Mouse (Mus musculus) spleen, postnatal 14 days (tissue): Measurements from ENCODE around the gene Pcp4l1.
"Not testable (repeated sequence)": the region's sequence is repeated elsewhere in the genome, so short reads cannot be mapped to it uniquely, and the experiment has no call there.

Experiments
- DNase-seq, 2 experiments: peaks; one replicate each; pipeline ENCODE4 v3.0.0; 2021 to 2022; ENCODE audit warnings: low spot score in 2 of 2

Pcp4l1 gene

DNA sequence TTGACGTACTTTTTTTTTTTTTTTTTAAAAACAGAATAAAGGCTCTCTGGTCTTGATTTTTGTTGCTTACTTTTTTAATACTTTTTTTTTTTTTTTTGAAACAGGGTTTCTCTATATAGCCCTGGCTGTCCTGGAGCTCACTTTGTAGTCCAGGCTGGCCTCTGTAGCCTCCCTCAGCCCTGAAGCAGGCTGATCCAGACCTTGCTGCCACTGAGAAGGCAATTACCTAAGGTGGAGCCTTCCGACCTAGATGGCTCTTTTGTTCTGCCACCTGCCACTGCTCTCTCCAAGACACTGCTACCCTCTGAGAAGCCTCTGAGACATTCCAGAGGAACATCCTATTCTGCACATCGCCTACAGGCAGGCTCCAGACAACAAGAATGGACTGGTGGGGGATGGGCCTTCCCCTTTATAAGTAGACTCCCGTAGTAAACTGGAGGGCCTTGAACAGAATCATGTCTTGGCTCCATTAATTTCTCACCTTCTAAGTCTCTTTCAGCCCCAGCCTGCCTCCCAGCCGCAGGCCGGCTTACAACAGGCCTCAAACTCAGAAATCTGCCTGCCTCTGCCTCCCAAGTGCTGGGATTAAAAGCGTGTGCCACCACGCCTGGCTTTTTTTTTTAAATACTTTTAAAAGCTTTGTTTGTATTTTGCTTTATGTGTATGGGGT, 58.4 kb downstream of the Pcp4l1 start:
- not testable (repeated sequence) for DNase-seq

DNA sequence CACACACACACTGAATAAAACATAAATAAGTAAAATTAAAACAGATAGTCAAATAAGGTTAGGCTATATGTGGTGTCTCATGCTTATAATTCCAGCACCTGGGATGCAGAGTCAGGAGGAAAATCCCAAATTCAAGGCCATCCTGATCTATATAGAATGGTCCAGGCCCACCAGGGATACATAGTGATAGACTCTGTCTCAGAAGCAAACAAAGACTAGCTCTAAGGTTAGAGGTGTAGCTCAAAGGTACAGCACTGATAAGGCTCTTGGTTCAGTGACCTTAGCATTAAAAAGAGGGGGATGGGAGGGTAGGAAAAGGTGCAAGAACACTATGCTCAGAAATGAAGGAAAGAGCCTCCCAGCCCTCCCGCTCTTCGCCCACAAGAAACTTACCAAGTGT, 60.5 kb downstream of the Pcp4l1 start:
- DNase-seq = no peak

DNA sequence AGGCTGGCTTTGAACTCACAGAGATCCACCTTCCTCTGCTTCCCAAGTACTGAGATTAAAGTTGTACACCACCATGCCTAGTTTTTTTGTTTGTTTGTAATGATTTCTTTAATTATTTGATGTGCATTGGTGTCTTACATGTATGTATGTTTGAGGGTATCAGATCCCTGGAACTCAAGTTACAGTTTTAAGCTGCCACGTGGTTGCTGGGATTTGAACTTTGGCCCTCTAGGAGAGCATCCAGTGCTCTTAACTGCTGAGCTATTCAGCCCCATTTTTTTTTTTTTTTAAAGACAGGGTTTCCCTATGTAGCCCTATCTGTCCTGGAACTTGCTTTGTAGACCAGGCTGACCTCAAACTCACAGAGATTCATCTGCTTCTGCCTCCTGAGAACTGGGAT, 65.1 kb downstream of the Pcp4l1 start:
- DNase-seq = no peak

DNA sequence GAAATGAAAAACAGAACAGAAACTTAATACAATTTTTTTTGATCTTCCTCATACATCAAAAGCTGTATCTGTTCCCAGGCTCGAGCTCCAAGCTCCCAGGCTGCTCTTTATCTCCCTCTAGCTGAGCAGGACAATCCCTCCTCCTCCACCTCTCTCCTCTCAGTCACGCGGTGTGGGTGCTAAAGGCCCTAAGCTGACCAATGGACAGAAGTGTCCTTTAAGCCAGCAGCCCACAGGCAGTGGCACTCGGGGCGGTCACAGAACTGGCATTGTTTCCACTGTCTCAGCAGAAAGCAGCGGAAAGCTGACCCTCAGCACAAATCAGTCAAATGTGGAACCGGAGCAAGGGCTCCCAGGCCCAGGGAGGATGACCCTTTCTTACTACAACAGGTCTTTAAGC, 66.8 kb downstream of the Pcp4l1 start:
- no peak for DNase-seq

DNA sequence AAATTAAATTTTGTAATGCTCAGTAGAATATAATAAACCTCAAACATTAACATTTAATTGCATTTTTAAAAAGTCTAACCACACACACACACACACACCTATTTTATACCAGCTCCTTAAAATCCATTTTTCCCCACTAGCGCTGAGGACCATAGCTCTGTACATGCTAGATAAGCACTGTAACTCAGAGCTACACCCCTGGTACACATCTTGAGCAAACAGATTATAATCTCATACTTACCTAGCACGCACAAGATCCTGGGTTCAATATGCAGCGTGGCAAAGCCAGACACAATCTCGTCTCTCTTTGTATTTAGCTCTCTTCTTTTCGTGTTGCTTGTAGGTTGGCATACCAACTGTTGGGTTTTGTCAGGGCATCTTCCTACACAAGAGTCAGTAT, 71.7 kb downstream of the Pcp4l1 start:
- no peak for DNase-seq
